Mouse (Mus musculus): Measurements from ENCODE around the gene Gm16442.
"Not testable (repeated sequence)": the region's sequence is repeated elsewhere in the genome, so short reads cannot be mapped to it uniquely, and the experiment has no call there.

Gm16442 gene

DNA sequence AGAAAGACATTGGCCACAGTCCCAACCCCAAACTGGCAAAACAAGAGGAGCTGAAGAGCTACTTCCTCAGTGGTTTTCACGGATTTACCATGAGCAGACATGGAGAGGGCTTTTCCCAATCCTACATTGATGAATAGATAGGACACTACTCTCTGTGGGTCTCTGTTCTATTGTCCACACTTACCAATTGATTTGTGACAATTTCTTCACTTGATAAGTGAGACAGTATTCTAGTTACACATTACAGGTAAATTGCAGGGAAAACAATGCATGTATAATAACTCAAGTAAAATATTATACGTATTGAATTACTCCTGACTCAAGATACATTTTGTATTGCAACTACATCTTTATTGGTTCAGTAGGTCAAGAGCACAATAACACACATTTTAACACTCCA is at the start of gene Gm16442:
Gm16442 (minus strand) TSS at position 101 of the 400 bp plus-strand sequence.
- in situ Hi-C loops (cut with MboI, MseI) = not testable (repeated sequence)

DNA sequence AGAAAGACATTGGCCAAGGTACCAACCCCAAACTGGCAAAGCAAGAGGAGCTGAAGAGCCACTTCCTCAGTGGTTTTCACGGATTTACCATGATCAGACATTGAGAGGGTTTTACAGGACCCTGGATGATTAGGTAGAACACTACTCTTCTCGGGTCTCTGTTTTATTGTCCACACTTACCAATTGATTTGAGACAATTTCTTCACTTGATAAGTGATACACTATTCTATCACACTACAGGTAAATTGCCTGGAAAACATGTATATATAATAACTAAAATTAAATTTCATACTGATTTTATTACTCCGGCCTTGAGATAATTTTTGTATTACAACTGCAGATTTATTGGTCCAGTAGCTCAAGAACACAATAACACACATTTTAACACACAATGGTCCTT is 45.9 kb upstream of the Gm16442 start, which contains the start of gene Vmn1r94:
Vmn1r94 (minus strand) TSS at position 101 of the 400 bp plus-strand sequence.
- in situ Hi-C loops (cut with MboI, MseI) = not testable (repeated sequence)

- in situ Hi-C loops (cut with MboI, MseI) = not testable (repeated sequence)
Observed at GRCm38 (mm10) chr7:20138988-20139387, 16.6 kb upstream of the Gm16442 start, which contains the start of gene Vmn1r93. Vmn1r93 (minus strand) TSS chr7:20139088.

GRCm38 (mm10) chr7:20099380-20099779 is 23.0 kb downstream of the Gm16442 start, which contains the start of gene Vmn1r91:
Vmn1r91 (plus strand) TSS chr7:20099680.
- in situ Hi-C loops (cut with MboI, MseI) = loop anchor here (25.0 kb wide), 1 partner anchor 663 kb away; the partner anchor contains the start of gene Vmn1r112

DNA sequence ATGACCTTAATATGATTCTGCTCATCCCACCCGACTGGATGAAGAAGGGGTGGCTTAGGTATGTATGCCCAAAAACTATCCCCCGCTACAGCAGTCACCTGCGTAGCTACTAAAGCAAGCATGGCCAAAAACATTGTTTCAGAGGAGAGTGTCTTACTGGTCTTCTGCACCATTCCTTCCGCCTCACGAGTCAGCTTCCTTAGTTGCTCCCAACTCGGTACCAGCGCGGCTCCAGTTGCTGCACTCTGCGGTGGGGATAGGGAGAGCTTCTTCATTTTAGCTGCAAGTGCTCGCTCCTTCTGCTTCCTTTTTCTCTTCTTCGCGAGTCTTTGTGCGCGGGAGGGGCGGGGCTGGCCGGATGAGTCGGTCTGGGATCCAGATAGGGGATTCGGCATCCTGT is 44.3 kb downstream of the Gm16442 start:
- in situ Hi-C loops (cut with MboI, MseI) = loop anchor here (10.0 to 25.0 kb wide), 2 partner anchors 684 to 1647 kb away; partner anchors contain the start of gene Vmn1r112

All from regulatory T cell (primary cell).